Mouse (Mus musculus): Measurements from ENCODE around the gene Gsta3.

DNA sequence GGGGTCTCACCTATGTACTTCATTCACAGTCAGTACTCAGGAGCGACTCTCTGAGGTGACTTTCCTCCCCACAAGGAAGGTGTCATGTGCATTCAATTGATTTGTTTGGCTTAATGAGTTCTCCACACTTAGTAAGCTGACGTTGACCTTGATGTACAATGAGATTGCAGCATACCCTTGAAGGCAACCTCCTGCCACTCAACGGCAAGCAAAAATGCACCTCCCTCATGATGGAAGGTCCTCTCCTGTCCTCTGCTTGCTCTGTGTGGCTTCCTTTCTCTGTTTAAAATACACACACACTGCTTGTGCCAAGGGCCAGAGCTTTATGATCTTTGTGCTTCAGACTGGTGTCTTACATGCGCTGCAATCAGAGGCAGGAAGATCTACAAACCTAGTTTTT is 64.3 kb downstream of the Gsta3 start:
- TF ChIP-seq CTCF (IDR thresholded peaks at IDR 0.05; ENCODE audit: control insufficient read depth, insufficient read depth, low read length): no peak
- TF ChIP-seq POLR2A (IDR thresholded peaks at IDR 0.05; ENCODE audit: borderline replicate concordance, control insufficient read depth, low read depth, low read length): no peak

Data from bone marrow, adult 2 months (tissue).